Mouse (Mus musculus): ENCODE measurements around the gene Usp2.

DNA sequence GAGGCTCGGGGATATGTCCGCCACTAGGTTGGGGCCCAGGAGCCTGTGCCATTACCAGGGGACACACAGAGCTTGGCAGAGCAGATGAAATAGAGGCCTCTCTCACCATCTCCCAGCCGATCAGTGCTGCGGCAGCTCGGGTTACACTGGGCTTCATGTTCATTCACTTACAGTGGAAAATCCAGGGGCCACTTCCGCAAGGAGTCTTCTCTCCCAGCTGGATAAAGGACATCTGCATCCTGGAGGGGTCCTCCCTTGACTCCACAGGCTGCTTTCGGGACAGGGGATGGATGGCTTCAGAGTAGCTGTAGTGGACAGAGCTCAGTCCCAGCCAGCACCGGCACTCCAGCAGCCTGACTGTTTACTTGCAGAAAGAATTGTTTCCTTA is 4.0 kb downstream of the Usp2 start:
- no peak for TF ChIP-seq MAFK (IDR thresholded peaks at IDR 0.05; ENCODE audit: insufficient read depth, low read depth, low read length)
- TF ChIP-seq HCFC1 (IDR thresholded peaks at IDR 0.05; ENCODE audit: borderline replicate concordance, insufficient read depth, low read length), result no peak
- no peak for TF ChIP-seq ZC3H11A (IDR thresholded peaks at IDR 0.05; ENCODE audit: borderline replicate concordance, low read depth, low read length)
- TF ChIP-seq ZNF384 (IDR thresholded peaks at IDR 0.05; ENCODE audit: low read depth, low read length), result no peak
